In the genomic region with DNA sequence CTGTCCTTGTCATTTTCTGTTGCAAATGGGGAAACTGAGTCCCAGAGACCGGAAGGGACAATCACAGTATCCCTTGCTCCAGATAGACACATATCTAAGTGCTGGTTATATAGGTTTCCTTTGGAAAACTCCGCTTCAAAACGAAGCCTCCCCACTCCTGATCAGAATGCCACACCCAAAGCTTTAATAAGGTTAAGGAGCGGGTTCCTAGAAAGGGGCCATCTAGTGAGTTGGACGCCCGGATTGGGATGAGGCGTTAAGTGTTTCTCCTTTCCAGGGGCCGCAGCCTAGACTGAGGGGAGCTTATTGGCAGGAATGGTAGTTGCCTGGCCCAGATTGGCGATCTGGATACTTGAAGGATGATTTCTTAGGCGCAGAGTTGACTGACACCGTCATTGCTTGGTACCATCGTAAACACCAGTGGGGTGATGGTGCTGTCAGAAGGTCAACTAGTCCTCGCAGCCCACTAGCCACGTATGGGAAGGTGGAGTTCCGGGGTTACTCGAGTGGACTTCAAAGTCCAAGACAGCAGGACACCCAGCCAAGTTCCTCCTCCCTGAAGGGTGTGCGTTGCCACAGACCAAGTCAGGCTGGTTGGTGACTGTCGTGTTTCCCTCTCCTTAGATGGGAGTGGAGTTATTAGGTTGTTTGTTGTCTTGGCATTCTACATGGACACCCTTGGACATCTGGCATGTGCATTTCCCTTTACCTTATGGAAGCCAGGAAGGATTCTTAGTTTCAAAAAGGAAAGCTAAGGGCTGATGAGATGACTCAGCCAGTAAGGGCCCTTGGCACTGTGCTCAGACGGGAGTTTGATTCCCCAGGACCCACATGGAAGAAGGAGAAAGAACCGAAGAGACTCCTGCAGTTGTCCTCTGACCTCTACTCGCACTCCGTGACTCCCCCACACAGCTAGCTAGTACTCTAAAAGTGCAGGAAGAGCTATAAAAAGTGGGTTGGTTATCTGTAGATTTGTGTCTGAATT, we compare ENCODE assay signal across 8 mouse cellular contexts. TPM values are rescaled to one million over a fixed set of nuclear protein-coding genes. Genes with fewer than 3 reads are reported as not detected.
DNase-seq lines count a peak whose midpoint lies in the region; ATAC-seq and TF ChIP-seq lines count a peak whose summit lies in the region.

No protein-coding gene starts in this region.

- peak overlapping the region; percentile 99 for H3K4me3 ChIP-seq in spleen, adult 2 months (ENCODE audit: extremely low read depth, insufficient read depth, insufficient read length)
- H3K4me3 ChIP-seq in heart, embryonic 10.5 days, result peak overlapping the region; percentile 95
- peak overlapping the region; percentile 84 for H3K4me3 ChIP-seq in kidney, embryonic 14.5 days (ENCODE audit: low read length)
- peak overlapping the region; percentile 88 for H3K4me3 ChIP-seq in small intestine, adult 2 months (ENCODE audit: low read depth, low read length)

- DNase-seq in spleen, adult 2 months (ENCODE audit: low read depth in 1 of 2, low spot score in 2 of 2), result no peak
- DNase-seq in spleen, adult 18-20 months, result no peak
- peak; percentile 20 to 28 for DNase-seq in cerebellum, postnatal 14 days
- DNase-seq in heart, embryonic 10.5 days (ENCODE audit: low spot score), result peak; percentile 77
- DNase-seq in lung, postnatal 25 days (ENCODE audit: low spot score), result peak; percentile 63
- no peak for DNase-seq in layer of hippocampus, adult 9-10 months (ENCODE audit: low spot score)

- no peak for ATAC-seq in kidney, embryonic 14.5 days (ENCODE audit: low FRiP score, low TSS enrichment)

- H3K9ac ChIP-seq in kidney, embryonic 14.5 days (ENCODE audit: low read depth, low read length), result peak overlapping the region; percentile 77

- TF ChIP-seq POLR2A in spleen, adult 2 months (IDR thresholded peaks at IDR 0.05; ENCODE audit: low read depth, low read length), result no peak
- no peak; the same call in 1 of the 2 replicates for TF ChIP-seq POLR2A in small intestine, adult 2 months (IDR thresholded peaks at IDR 0.05; ENCODE audit: low read depth, low read length)

- H3K4me2 ChIP-seq in kidney, embryonic 14.5 days (replicated peaks; ENCODE audit: low read depth, low read length), result peak overlapping the region; percentile 89

- peak overlapping the region; percentile 95 for H3K27ac ChIP-seq in spleen, adult 2 months (ENCODE audit: insufficient read depth, low read length)
- H3K27ac ChIP-seq in heart, embryonic 10.5 days, result peak overlapping the region; percentile 95
- no peak overlapping the region for H3K27ac ChIP-seq in kidney, embryonic 14.5 days (ENCODE audit: low read depth, low read length)
- H3K27ac ChIP-seq in small intestine, adult 2 months (ENCODE audit: insufficient read depth, low read depth, low read length), result peak overlapping the region; percentile 90

- WGBS in spleen, adult 2 months, result 15% methylated on average over 22 of the region's 22 CpGs
- 17% methylated on average over 22 of the region's 22 CpGs for WGBS in heart, embryonic 10.5 days
- 8% methylated on average over 22 of the region's 22 CpGs for WGBS in kidney, embryonic 14.5 days
- 2% methylated on average over 22 of the region's 22 CpGs for WGBS in small intestine, adult 2 months

- H3K36me3 ChIP-seq in spleen, adult 2 months (ENCODE audit: control insufficient read depth, insufficient read depth, low read length), result no peaks in the 10 kb centered on the region
- 0 out of 2 replicates have a peak, but pooled peaks cover 5% of the 10 kb centered on the region for H3K36me3 ChIP-seq in heart, embryonic 10.5 days
- no peaks in the 10 kb centered on the region; the same call in 1 of the 2 replicates for H3K36me3 ChIP-seq in kidney, embryonic 14.5 days (ENCODE audit: control insufficient read depth, insufficient read depth, low read length)
- H3K36me3 ChIP-seq in small intestine, adult 2 months (ENCODE audit: control insufficient read depth, insufficient read depth, low read length), result 0 out of 2 replicates have a peak, but pooled peaks cover 3% of the 10 kb centered on the region

- no peak for TF ChIP-seq CTCF in spleen, adult 2 months (IDR thresholded peaks at IDR 0.05; ENCODE audit: extremely low read depth, insufficient read depth, insufficient read length, insufficient replicate concordance)
- no peak for TF ChIP-seq CTCF in small intestine, adult 2 months (IDR thresholded peaks at IDR 0.05; ENCODE audit: extremely low read depth, insufficient read length, insufficient replicate concordance, low read depth, low read length)

- peaks cover 38% of the 10 kb centered on the region for H3K4me1 ChIP-seq in spleen, adult 2 months (ENCODE audit: control insufficient read depth, insufficient read depth, insufficient read length)
- H3K4me1 ChIP-seq in heart, embryonic 10.5 days, result peaks cover 25% of the 10 kb centered on the region
- peaks cover 8% of the 10 kb centered on the region; the same call in 1 of the 2 replicates for H3K4me1 ChIP-seq in kidney, embryonic 14.5 days (ENCODE audit: control insufficient read depth, insufficient read depth, low read length)
- H3K4me1 ChIP-seq in small intestine, adult 2 months (ENCODE audit: control insufficient read depth, insufficient read depth, insufficient read length, low read length), result peaks cover 23% of the 10 kb centered on the region; the same call in 1 of the 2 replicates

- H3K27me3 ChIP-seq in spleen, adult 2 months (ENCODE audit: control insufficient read depth, insufficient read depth, low read length), result no peaks in the 10 kb centered on the region
- H3K27me3 ChIP-seq in heart, embryonic 10.5 days (ENCODE audit: insufficient read depth, poor library complexity, severe bottlenecking), result no peaks in the 10 kb centered on the region
- no peaks in the 10 kb centered on the region for H3K27me3 ChIP-seq in kidney, embryonic 14.5 days (ENCODE audit: control insufficient read depth, insufficient read depth, low read length)
- no peaks in the 10 kb centered on the region for H3K27me3 ChIP-seq in small intestine, adult 2 months (ENCODE audit: control insufficient read depth, insufficient read depth, low read length)

- no peaks in the 10 kb centered on the region for H3K9me3 ChIP-seq in heart, embryonic 10.5 days
- no peaks in the 10 kb centered on the region for H3K9me3 ChIP-seq in kidney, embryonic 14.5 days (ENCODE audit: control insufficient read depth, low read length)

RNA-seq across cellular contexts. Expression of a gene that starts 1.2 kb away (rescaled TPM):
- 24.7 and 32.4 TPM in 2 replicates for polyA plus RNA-seq in spleen, adult 2 months (2012; rRNA removed)
- 16.1 and 21.9 TPM in 2 replicates for polyA plus RNA-seq in heart, embryonic 10.5 days (2016; fragmentation: Nextera tagmentation; extraction: Ambion mirVana)
- 20.7 and 26.4 TPM in 2 replicates for polyA plus RNA-seq in kidney, embryonic 14.5 days (2014; fragmentation: Nextera tagmentation; extraction: Ambion mirVana)
- 30.8 and 55.9 TPM in 2 replicates for polyA plus RNA-seq in small intestine, adult 2 months (2012; rRNA removed)

RNA-seq across cellular contexts. Expression of a gene that starts 46.8 kb away (rescaled TPM):
- polyA plus RNA-seq in spleen, adult 2 months (2012; rRNA removed), result 7.0 and 9.2 TPM in 2 replicates
- polyA plus RNA-seq in heart, embryonic 10.5 days (2016; fragmentation: Nextera tagmentation; extraction: Ambion mirVana), result 62.6 and 65.8 TPM in 2 replicates
- polyA plus RNA-seq in kidney, embryonic 14.5 days (2014; fragmentation: Nextera tagmentation; extraction: Ambion mirVana), result 57.2 and 83.3 TPM in 2 replicates
- polyA plus RNA-seq in small intestine, adult 2 months (2012; rRNA removed), result 6.3 and 9.6 TPM in 2 replicates

Comparison
In these comparisons a context has a peak if more than half of its experiments do, and no peak if none do; other contexts are left out.
1. DNase-seq: peak in cerebellum, postnatal 14 days (2 of 2), heart, embryonic 10.5 days (single experiment) and lung, postnatal 25 days (single experiment); none in spleen, adult 2 months (0 of 2), spleen, adult 18-20 months (0 of 2) and layer of hippocampus, adult 9-10 months (single experiment).
2. Peak in every context shown above with its lines, with median percentiles within 50 percentile points of each other: H3K4me3 ChIP-seq.